Mouse (Mus musculus) lung, postnatal 0 days (tissue): ENCODE results near the gene Srxn1. TPM values are rescaled to one million over a fixed set of nuclear protein-coding genes. Genes with fewer than 3 reads are reported as not detected.

Experiments
- ATAC-seq: fragments of 200-750 bp; cut with Nextera tagmentation; 2 replicates; pipeline ENCODE4 v1.8.0; 2017; ENCODE audit warnings: moderate library complexity
- DNase-seq: peaks from one replicate; pipeline ENCODE4 v3.0.0-alpha.2; 2016; ENCODE audit warnings: low spot score
- H3K27ac ChIP-seq: fragments of 300-500 bp; sonication (generic); 2 replicates; pipeline ENCODE4 v1.5.1; 2014; ENCODE audit warnings: antibody characterized with exemption, mild to moderate bottlenecking, low read length, mixed read lengths
- H3K27me3 ChIP-seq: fragments of 300-500 bp; sonication (generic); replicated peaks from 2 replicates; pipeline ENCODE4 v1.6.1; 2014; ENCODE audit warnings: low read length, mixed read lengths; ENCODE audit not compliant: insufficient read depth
- H3K36me3 ChIP-seq: fragments of 300-500 bp; sonication (generic); 2 replicates; pipeline ENCODE4 v1.6.1; 2014; ENCODE audit warnings: low read length, mixed read lengths; ENCODE audit not compliant: insufficient read depth
- H3K4me1 ChIP-seq: fragments of 300-500 bp; sonication (generic); 2 replicates; pipeline ENCODE4 v1.6.1; 2014; ENCODE audit warnings: antibody characterized with exemption, low read depth, low read length, mixed read lengths; ENCODE audit not compliant: insufficient read depth
- H3K4me2 ChIP-seq: fragments of 300-500 bp; sonication (generic); replicated peaks from 2 replicates; pipeline ENCODE4 v1.6.1; 2014; ENCODE audit warnings: low read depth, mild to moderate bottlenecking, low read length, moderate library complexity, mixed read lengths
- H3K4me3 ChIP-seq: fragments of 300-500 bp; sonication (generic); 2 replicates; pipeline ENCODE4 v1.5.1; 2014; ENCODE audit warnings: low read depth, low read length
- H3K9ac ChIP-seq: fragments of 300-500 bp; sonication (generic); replicated peaks from 2 replicates; pipeline ENCODE4 v1.6.1; 2014; ENCODE audit warnings: low read depth, mild to moderate bottlenecking
- H3K9me3 ChIP-seq: fragments of 300-500 bp; sonication (generic); 2 replicates; pipeline ENCODE4 v1.6.1; 2016; ENCODE audit warnings: low read length, mixed read lengths
- CTCF ChIP-seq: IDR thresholded peaks from 2 replicates; pipeline ENCODE4 v1.5.1; 2016; ENCODE audit warnings: antibody characterized with exemption, mild to moderate bottlenecking
- EP300 ChIP-seq: IDR thresholded peaks from 2 replicates; pipeline ENCODE4 v1.6.1; 2016; ENCODE audit warnings: antibody characterized with exemption, mild to moderate bottlenecking, control low read depth
- WGBS: fragments of 180-500 bp; shearing (Covaris S2); extraction: QIAGEN DNeasy Blood & Tissue Kit; methylation state at CpG from one replicate; pipeline ENCODE4 v1.1.7; 2014; 5-methylcytosine and 5-hydroxymethylcytosine counted together
- polyA plus RNA-seq: library from polyadenylated mRNA; unstranded; fragments of >200 nt; fragmentation: Nextera tagmentation; extraction: Ambion mirVana; gene quantifications from 2 replicates; pipeline ENCODE4 v1.2.1, GENCODE M21; 2015

Srxn1 gene
- polyA plus RNA-seq, 1 experiment from 2014 or later: 8.9 TPM

GRCm38 (mm10) chr2:152082456-152083285 is 22.6 kb upstream of the Srxn1 start:
- Histone ChIP-seq H3K4me3 (no peak overlapping the region), H3K27ac (no peak overlapping the region), H3K36me3 (no peaks in the 10 kb centered on the region), H3K27me3 (peaks cover 41% of the 10 kb centered on the region), H3K4me1 (0 out of 2 replicates have a peak, but pooled peaks cover 4% of the 10 kb centered on the region), H3K4me2 (no peak overlapping the region), H3K9me3 (no peaks in the 10 kb centered on the region), H3K9ac (no peak overlapping the region)
- WGBS: 27% methylated on average over 6 of the region's 7 CpGs
- DNase-seq: no peak
- TF ChIP-seq EP300 (no peak), CTCF (no peak)
- ATAC-seq: no peak

DNA sequence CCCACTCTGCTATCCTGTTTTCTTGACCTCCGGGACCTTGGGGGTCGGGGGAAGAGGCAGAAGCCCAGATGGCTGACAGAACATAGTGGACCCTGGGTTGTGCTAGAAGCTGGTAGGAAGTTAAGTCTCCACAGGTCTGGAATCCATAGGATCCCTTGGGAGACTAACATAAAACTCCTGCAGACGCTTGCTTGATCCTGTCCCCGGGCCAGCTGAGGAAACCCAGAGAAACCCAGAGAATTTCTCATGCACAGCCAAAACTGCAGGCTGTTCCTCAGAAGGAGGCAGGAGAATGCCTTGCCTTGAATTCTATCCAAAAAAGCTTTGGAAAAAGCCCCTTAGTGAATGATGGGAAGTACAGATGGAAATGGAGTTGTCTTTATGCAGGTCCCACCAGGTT is 21.9 kb upstream of the Srxn1 start:
- Histone ChIP-seq H3K4me1 (0 out of 2 replicates have a peak, but pooled peaks cover 4% of the 10 kb centered on the region), H3K9me3 (no peaks in the 10 kb centered on the region), H3K27ac (no peak overlapping the region), H3K27me3 (peaks cover 41% of the 10 kb centered on the region), H3K36me3 (no peaks in the 10 kb centered on the region), H3K9ac (no peak overlapping the region), H3K4me2 (no peak overlapping the region), H3K4me3 (no peak overlapping the region)
- no peak for DNase-seq
- no peak for ATAC-seq
- TF ChIP-seq EP300 (no peak), CTCF (no peak)
- WGBS: 61% methylated on average over 4 of the region's 4 CpGs

DNA sequence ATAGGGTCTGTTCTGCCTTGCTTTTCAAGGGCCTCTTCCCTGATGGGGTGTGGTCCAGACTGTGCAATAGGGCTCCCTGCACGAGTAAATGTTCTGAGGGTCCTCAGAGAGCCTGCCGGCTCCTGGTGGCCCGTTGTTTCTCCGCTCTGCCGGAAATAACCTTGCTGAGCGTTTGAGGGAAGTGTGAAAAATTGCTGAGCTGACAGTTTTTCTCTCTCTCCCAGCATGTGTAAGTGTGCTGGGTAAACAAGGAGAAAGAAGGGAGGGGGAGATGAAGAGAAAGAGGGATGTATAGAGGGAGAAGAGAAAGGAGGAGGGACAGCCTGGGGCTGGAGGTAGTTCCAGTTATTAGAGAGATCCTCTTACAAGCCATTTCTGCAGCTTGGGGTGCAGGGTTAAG is 21.0 kb upstream of the Srxn1 start:
- 34% methylated on average over 6 of the region's 6 CpGs for WGBS
- no peaks in the 10 kb centered on the region for H3K36me3 ChIP-seq
- ATAC-seq: no peak

DNA sequence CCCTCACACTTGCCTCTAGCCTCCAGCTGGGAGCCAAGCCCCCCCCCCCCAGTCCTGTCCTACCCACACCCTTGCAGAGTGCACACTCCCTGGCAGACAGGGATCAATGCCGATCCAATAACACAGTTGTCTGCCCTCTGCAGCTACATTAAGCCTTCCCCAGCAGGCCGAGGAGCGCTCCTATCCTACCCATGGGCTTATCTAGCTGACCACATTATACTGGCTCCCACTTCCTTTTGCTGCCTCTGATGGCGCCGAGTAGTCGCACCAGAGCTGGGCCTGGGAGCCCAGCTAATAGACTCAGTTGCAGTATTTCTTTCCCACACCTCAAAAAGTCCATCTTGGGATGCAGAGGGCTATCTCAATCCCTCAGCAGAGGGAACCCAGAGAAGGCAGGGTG is 19.9 kb upstream of the Srxn1 start:
- TF ChIP-seq EP300 (no peak), CTCF (no peak)
- H3K4me3 ChIP-seq: no peak overlapping the region
- H3K36me3 ChIP-seq: no peaks in the 10 kb centered on the region
- no peak overlapping the region for H3K9ac ChIP-seq
- ATAC-seq (no peak), DNase-seq (no peak)
- no peak overlapping the region for H3K4me2 ChIP-seq
- H3K27ac ChIP-seq: no peak overlapping the region
- 0 out of 2 replicates have a peak, but pooled peaks cover 4% of the 10 kb centered on the region for H3K4me1 ChIP-seq
- no peaks in the 10 kb centered on the region for H3K9me3 ChIP-seq
- H3K27me3 ChIP-seq: peaks cover 31% of the 10 kb centered on the region
- 75% methylated on average over 6 of the region's 6 CpGs for WGBS

More for the DNA sequence above, 21.0 kb upstream of the Srxn1 start:
- no peak for DNase-seq
- TF ChIP-seq CTCF: no peak
- TF ChIP-seq EP300: no peak
- peaks cover 37% of the 10 kb centered on the region for H3K27me3 ChIP-seq
- H3K9me3 ChIP-seq: no peaks in the 10 kb centered on the region
- H3K4me2 ChIP-seq: no peak overlapping the region
- no peak overlapping the region for H3K27ac ChIP-seq
- H3K4me3 ChIP-seq: no peak overlapping the region
- no peak overlapping the region for H3K9ac ChIP-seq
- 0 out of 2 replicates have a peak, but pooled peaks cover 4% of the 10 kb centered on the region for H3K4me1 ChIP-seq

DNA sequence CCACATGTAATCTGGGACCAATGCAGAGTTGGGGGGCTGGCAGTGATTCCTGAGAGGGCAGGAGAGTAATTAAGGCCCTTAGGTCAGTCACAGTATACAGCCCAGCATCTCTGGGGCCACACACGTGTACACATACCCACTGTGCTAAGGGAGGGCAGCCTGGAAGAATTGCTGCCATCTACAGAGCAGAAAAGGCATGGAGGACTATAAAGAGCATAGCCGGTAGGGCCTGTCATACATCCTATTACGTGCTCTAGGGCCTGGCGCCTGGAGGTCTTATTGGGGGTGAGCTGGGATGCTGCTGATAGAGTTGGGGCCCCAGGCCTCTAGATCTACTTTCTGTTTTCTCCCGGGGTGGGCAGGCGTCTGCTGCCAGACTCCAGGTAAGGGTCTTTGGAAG is 18.9 kb upstream of the Srxn1 start:
- Histone ChIP-seq H3K36me3 (no peaks in the 10 kb centered on the region), H3K4me3 (no peak overlapping the region), H3K9ac (no peak overlapping the region), H3K4me1 (0 out of 2 replicates have a peak, but pooled peaks cover 4% of the 10 kb centered on the region), H3K9me3 (no peaks in the 10 kb centered on the region), H3K27ac (no peak overlapping the region), H3K4me2 (no peak overlapping the region), H3K27me3 (peaks cover 30% of the 10 kb centered on the region)
- TF ChIP-seq EP300 (no peak), CTCF (no peak)
- 78% methylated on average over 6 of the region's 6 CpGs for WGBS
- no peak for ATAC-seq
- no peak for DNase-seq

DNA sequence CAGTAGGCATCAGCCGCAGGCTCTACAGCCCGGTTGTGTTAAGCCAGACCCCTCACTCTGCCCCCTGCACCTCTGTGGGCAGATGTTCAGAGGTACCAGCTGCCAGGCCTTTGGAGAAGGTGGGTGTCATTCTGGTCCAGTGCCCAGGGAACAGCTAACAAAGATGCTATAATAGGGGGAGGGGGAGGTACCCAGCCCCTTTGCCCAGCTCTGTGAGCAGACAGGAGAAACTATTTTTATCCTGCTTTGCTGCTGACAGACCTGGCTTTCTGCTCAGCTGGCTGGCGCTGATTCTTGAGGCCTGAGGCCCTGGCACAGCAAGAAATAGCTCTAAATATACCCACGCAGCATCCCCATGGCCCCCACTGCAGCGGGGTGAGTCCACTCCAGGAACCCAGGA is 18.2 kb upstream of the Srxn1 start:
- WGBS: 70% methylated on average over 5 of the region's 5 CpGs
- Histone ChIP-seq H3K4me3 (no peak overlapping the region), H3K9me3 (no peaks in the 10 kb centered on the region), H3K4me1 (0 out of 2 replicates have a peak, but pooled peaks cover 1% of the 10 kb centered on the region), H3K4me2 (no peak overlapping the region), H3K27ac (no peak overlapping the region), H3K9ac (no peak overlapping the region), H3K27me3 (peaks cover 32% of the 10 kb centered on the region), H3K36me3 (no peaks in the 10 kb centered on the region)
- no peak for ATAC-seq
- TF ChIP-seq CTCF: no peak
- TF ChIP-seq EP300: no peak
- no peak for DNase-seq
